Mouse (Mus musculus) layer of hippocampus, adult 18-20 months (tissue): Measurements from ENCODE around the gene Fam107b. TPM values are rescaled to one million over a fixed set of nuclear protein-coding genes. Genes with fewer than 3 reads are reported as not detected.
A peak's percentile ranks its signal among the peaks of the same experiment; 100 is the strongest.
"Not testable (repeated sequence)": the region's sequence is repeated elsewhere in the genome, so short reads cannot be mapped to it uniquely, and the experiment has no call there.

Experiments used
- DNase-seq, 2 experiments: peaks; one replicate each; pipeline ENCODE4 v3.0.0; 2022; ENCODE audit warnings: low spot score in 2 of 2
- total RNA-seq, 2 experiments: library from RNA; stranded (reverse); gene quantifications; 2 replicates each; pipeline ENCODE4 v1.2.3; 2021

Fam107b gene
- total RNA-seq, 2 experiments from 2014 or later, result 12.9 to 16.5 TPM

- no peak for DNase-seq
Observed at GRCm38 (mm10) chr2:3657811-3658730, 87.8 kb downstream of the Fam107b start.

- no peak for DNase-seq
Observed at GRCm38 (mm10) chr2:3658900-3659299, 88.6 kb downstream of the Fam107b start.

GRCm38 (mm10) chr2:3659300-3659910 is 89.1 kb downstream of the Fam107b start:
- no peak for DNase-seq

- no peak for DNase-seq
Observed at GRCm38 (mm10) chr2:3664086-3664485, 93.8 kb downstream of the Fam107b start.

GRCm38 (mm10) chr2:3668682-3669081 is 98.4 kb downstream of the Fam107b start:
- DNase-seq, result peak; percentile 16 to 52

- no peak for DNase-seq
Observed at GRCm38 (mm10) chr2:3669646-3670045, 99.4 kb downstream of the Fam107b start.

- DNase-seq, result no peak
Observed at GRCm38 (mm10) chr2:3672654-3673367, 102.5 kb downstream of the Fam107b start.

GRCm38 (mm10) chr2:3675481-3675880 is 105.2 kb downstream of the Fam107b start:
- DNase-seq, result no peak

- no peak for DNase-seq
Observed at GRCm38 (mm10) chr2:3682699-3683098, 112.4 kb downstream of the Fam107b start.

- DNase-seq, result peak in 1 of 2 experiments; percentile 11
Observed at GRCm38 (mm10) chr2:3683343-3683742, 113.1 kb downstream of the Fam107b start.

GRCm38 (mm10) chr2:3683751-3684229 is 113.5 kb downstream of the Fam107b start:
- DNase-seq, result peak in 1 of 2 experiments; percentile 20

GRCm38 (mm10) chr2:3690221-3690620 is 119.9 kb downstream of the Fam107b start:
- DNase-seq, result no peak

- no peak for DNase-seq
Observed at GRCm38 (mm10) chr2:3692833-3693232, 122.5 kb downstream of the Fam107b start.

- DNase-seq, result no peak
Observed at GRCm38 (mm10) chr2:3695900-3696299, 125.6 kb downstream of the Fam107b start.

- DNase-seq, result no peak
Observed at GRCm38 (mm10) chr2:3700368-3700767, 130.1 kb downstream of the Fam107b start.

- no peak for DNase-seq
Observed at GRCm38 (mm10) chr2:3702640-3703190, 132.4 kb downstream of the Fam107b start.

- DNase-seq, result no peak
Observed at GRCm38 (mm10) chr2:3703806-3704205, 133.5 kb downstream of the Fam107b start.

- DNase-seq, result no peak
Observed at GRCm38 (mm10) chr2:3704311-3705162, 134.2 kb downstream of the Fam107b start.

- DNase-seq, result not testable (repeated sequence)
Observed at GRCm38 (mm10) chr2:3705283-3705682, 135.0 kb downstream of the Fam107b start.

- DNase-seq, result no peak
Observed at GRCm38 (mm10) chr2:3707236-3707635, 136.9 kb downstream of the Fam107b start.
